Mouse (Mus musculus) urinary bladder, postnatal 14 days (tissue): Measurements from ENCODE around the gene Atg7.
A peak's percentile ranks its signal among the peaks of the same experiment; 100 is the strongest.

Source experiments
- DNase-seq: peaks from one replicate; pipeline ENCODE4 v3.0.0; 2021; ENCODE audit warnings: low spot score

The Atg7 gene

GRCm38 (mm10) chr6:114642601-114643528 is at the start of gene Atg7:
Gene Atg7, plus strand, starts transcription at chr6:114643097.
- DNase-seq, result peak; percentile 92

- DNase-seq, result peak; percentile 71
Observed at GRCm38 (mm10) chr6:114614076-114614475, 28.8 kb upstream of the Atg7 start.

GRCm38 (mm10) chr6:114633886-114634285 is 9.0 kb upstream of the Atg7 start:
- peak; percentile 2 for DNase-seq

GRCm38 (mm10) chr6:114643716-114644115 is 819 bp downstream of the Atg7 start:
- no peak for DNase-seq

- DNase-seq, result no peak
Observed at GRCm38 (mm10) chr6:114644531-114644930, 1.6 kb downstream of the Atg7 start.

- DNase-seq, result no peak
Observed at GRCm38 (mm10) chr6:114646201-114646600, 3.3 kb downstream of the Atg7 start.

- no peak for DNase-seq
Observed at GRCm38 (mm10) chr6:114647011-114647410, 4.1 kb downstream of the Atg7 start.

- DNase-seq, result peak; percentile 24
Observed at GRCm38 (mm10) chr6:114648352-114649030, 5.6 kb downstream of the Atg7 start.

- DNase-seq, result no peak
Observed at GRCm38 (mm10) chr6:114652209-114652608, 9.3 kb downstream of the Atg7 start.

- no peak for DNase-seq
Observed at GRCm38 (mm10) chr6:114656826-114657600, 14.1 kb downstream of the Atg7 start.

GRCm38 (mm10) chr6:114657807-114658206 is 14.9 kb downstream of the Atg7 start:
- no peak for DNase-seq

GRCm38 (mm10) chr6:114659278-114659991 is 16.5 kb downstream of the Atg7 start:
- no peak for DNase-seq

GRCm38 (mm10) chr6:114659992-114660800 is 17.3 kb downstream of the Atg7 start:
- no peak for DNase-seq

- DNase-seq, result no peak
Observed at GRCm38 (mm10) chr6:114663707-114664106, 20.8 kb downstream of the Atg7 start.

GRCm38 (mm10) chr6:114664716-114665115 is 21.8 kb downstream of the Atg7 start:
- no peak for DNase-seq

- DNase-seq, result no peak
Observed at GRCm38 (mm10) chr6:114667518-114667917, 24.6 kb downstream of the Atg7 start.

GRCm38 (mm10) chr6:114674771-114675170 is 31.9 kb downstream of the Atg7 start:
- no peak for DNase-seq

GRCm38 (mm10) chr6:114676091-114676490 is 33.2 kb downstream of the Atg7 start:
- no peak for DNase-seq

GRCm38 (mm10) chr6:114682092-114682711 is 39.3 kb downstream of the Atg7 start:
- no peak for DNase-seq

- no peak for DNase-seq
Observed at GRCm38 (mm10) chr6:114683741-114684140, 40.8 kb downstream of the Atg7 start.
